Mouse (Mus musculus) lung, embryonic 14.5 days (tissue): Measurements from ENCODE around the gene Asmt. TPM values are rescaled to one million over a fixed set of nuclear protein-coding genes. Genes with fewer than 3 reads are reported as not detected.
A peak's percentile ranks its signal among the peaks of the same experiment; 100 is the strongest.

Experiments
- ATAC-seq: fragments of 200-750 bp; cut with Nextera tagmentation; 2 replicates; pipeline ENCODE4 v1.8.0; 2017; ENCODE audit warnings: mild to moderate bottlenecking, moderate TSS enrichment, moderate library complexity; ENCODE audit not compliant: insufficient read depth
- DNase-seq: peaks from one replicate; pipeline ENCODE4 v3.0.0-alpha.2; 2015
- H3K27ac ChIP-seq: fragments of 300-500 bp; sonication (generic); 2 replicates; pipeline ENCODE4 v1.5.1; 2014; ENCODE audit warnings: low read depth, mild to moderate bottlenecking, moderate library complexity
- H3K27me3 ChIP-seq: fragments of 300-500 bp; sonication (generic); 2 replicates; pipeline ENCODE4 v1.6.1; 2014; ENCODE audit warnings: low read length, control low read depth; ENCODE audit not compliant: insufficient read depth
- H3K36me3 ChIP-seq: fragments of 300-500 bp; sonication (generic); 2 replicates; pipeline ENCODE4 v1.6.1; 2014; ENCODE audit warnings: control low read depth; ENCODE audit not compliant: insufficient read depth
- H3K4me1 ChIP-seq: fragments of 300-500 bp; sonication (generic); 2 replicates; pipeline ENCODE4 v1.6.1; 2014; ENCODE audit warnings: antibody characterized with exemption, control low read depth; ENCODE audit not compliant: insufficient read depth
- H3K4me2 ChIP-seq: fragments of 300-500 bp; sonication (generic); 2 replicates; pipeline ENCODE4 v1.6.1; 2014; ENCODE audit warnings: mild to moderate bottlenecking
- H3K4me3 ChIP-seq: fragments of 300-500 bp; sonication (generic); 2 replicates; pipeline ENCODE4 v1.5.1; 2014; ENCODE audit warnings: low read depth, low read length
- H3K9ac ChIP-seq: fragments of 300-500 bp; sonication (generic); 2 replicates; pipeline ENCODE4 v1.6.1; 2014
- H3K9me3 ChIP-seq: fragments of 300-500 bp; sonication (generic); 2 replicates; pipeline ENCODE4 v1.6.1; 2016; ENCODE audit warnings: low read depth, low read length, control low read depth
- CTCF ChIP-seq: IDR thresholded peaks from 2 replicates; pipeline ENCODE4 v1.5.1; 2016; ENCODE audit warnings: antibody characterized with exemption, low read depth
- WGBS: fragments of 180-500 bp; shearing (Covaris S2); extraction: QIAGEN DNeasy Blood & Tissue Kit; methylation state at CpG from one replicate; pipeline ENCODE4 v1.1.7; 2014; 5-methylcytosine and 5-hydroxymethylcytosine counted together
- polyA plus RNA-seq: library from polyadenylated mRNA; unstranded; fragments of >200 nt; fragmentation: Nextera tagmentation; extraction: Ambion mirVana; gene quantifications from 2 replicates; pipeline ENCODE4 v1.2.1, GENCODE M21; 2014

Gene Asmt
- polyA plus RNA-seq: not detected in 2 replicates

DNA sequence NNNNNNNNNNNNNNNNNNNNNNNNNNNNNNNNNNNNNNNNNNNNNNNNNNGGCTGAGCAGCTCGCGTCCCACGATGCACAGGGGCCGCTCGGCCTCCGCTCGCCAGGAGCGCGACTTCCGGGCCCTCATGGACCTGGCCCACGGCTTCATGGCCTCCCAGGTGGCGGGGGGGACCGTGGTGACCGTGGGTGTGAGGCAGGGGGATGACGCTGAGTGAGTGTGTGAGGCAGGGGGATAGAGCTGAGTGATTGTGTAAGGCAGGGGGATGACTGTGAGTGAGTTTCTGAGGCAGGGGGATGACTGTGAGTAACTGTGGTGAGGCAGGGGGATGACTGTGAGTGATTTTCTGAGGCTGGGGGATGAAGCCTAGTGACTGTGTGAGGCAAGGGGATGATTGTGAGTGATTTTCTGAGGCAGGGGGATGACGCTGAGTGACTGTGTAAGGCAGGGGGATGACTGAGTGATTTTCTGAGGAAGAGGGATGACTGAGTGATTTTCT, at the start of gene Asmt:
Gene Asmt (plus strand): TSS at position 51 of the 499 bp plus-strand sequence.
- no peak within 1 kb of the TSS for H3K4me3 ChIP-seq
- ATAC-seq (peak; percentile 76), DNase-seq (peak; percentile 27)
- no peak for TF ChIP-seq CTCF
- H3K27me3 ChIP-seq: no peaks in the 10 kb centered on the region
- no peaks in the 10 kb centered on the region for H3K36me3 ChIP-seq
- WGBS: 95% methylated on average over 13 of the region's 16 CpGs
- no peaks in the 10 kb centered on the region for H3K4me1 ChIP-seq
- H3K4me2 ChIP-seq: no peak within 1 kb of the TSS
- no peak within 1 kb of the TSS for H3K27ac ChIP-seq
- H3K9me3 ChIP-seq: peaks cover 50% of the 10 kb centered on the region
- no peak within 1 kb of the TSS for H3K9ac ChIP-seq

DNA sequence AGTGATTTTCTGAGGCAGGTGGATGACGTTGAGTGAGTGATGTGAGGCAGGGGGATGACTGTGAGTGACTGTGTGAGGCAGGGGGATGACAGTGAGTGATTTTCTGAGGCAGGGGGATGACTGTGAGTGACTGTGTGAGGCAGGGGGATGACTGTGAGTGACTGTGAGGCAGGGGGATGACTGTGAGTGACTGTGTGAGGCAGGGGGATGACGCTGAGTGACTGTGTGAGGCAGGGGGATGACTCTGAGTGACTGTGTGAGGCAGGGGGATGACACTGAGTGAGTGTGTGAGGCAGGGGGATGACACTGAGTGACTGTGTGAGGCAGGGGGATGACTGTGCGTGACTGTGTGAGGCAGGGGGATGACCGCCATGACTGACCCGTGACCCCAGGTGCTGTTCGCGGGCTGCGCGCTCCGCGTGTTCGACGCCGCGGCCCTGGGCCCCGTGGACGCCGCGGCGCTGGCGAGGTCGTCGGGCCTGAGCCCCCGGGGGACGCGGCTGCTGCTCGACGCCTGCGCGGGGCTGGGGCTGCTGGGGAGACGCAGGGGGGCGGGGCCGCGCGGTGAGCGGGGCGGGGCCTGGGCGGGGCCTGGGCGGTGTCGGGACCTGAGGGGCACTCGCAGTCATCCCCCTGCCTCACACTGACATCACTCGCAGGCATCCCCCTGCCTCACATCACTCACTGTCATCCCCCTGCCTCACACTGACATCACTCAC, 948 bp downstream of the Asmt start:
- Histone ChIP-seq H3K9ac (no peak overlapping the region), H3K4me3 (no peak overlapping the region), H3K4me2 (no peak overlapping the region), H3K4me1 (no peaks in the 10 kb centered on the region), H3K27me3 (no peaks in the 10 kb centered on the region), H3K9me3 (peaks cover 53% of the 10 kb centered on the region), H3K36me3 (no peaks in the 10 kb centered on the region), H3K27ac (no peak overlapping the region)
- TF ChIP-seq CTCF: no peak
- 68% methylated on average over 24 of the region's 42 CpGs for WGBS
- DNase-seq (no peak), ATAC-seq (peak; percentile 83)

DNA sequence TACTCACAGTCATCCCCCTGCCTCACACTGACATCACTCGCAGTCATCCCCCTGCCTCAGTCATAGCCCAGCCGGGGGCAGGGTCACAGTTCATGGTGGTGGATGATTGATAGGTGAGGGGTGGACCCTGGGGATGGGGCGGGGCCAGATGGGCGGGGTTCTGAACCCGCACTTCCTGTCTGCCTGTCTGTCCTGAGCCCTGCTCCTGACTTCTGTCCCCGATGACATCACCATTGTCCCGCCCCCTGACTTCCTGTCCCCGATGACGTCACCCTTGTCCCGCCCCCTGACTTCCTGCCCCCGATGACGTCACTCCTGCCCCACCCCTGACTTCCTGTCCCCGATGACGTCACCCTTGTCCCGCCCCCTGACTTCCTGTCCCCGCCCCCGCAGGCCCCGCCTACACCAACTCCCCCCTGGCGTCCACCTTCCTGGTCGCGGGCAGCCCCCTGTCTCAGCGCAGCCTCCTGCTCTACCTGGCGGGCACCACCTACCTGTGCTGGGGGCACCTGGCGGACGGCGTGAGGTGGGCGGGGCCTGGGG, 1.9 kb downstream of the Asmt start:
- no peak for TF ChIP-seq CTCF
- Histone ChIP-seq H3K4me3 (no peak overlapping the region), H3K9ac (no peak overlapping the region), H3K36me3 (no peaks in the 10 kb centered on the region), H3K4me1 (no peaks in the 10 kb centered on the region), H3K9me3 (peaks cover 53% of the 10 kb centered on the region), H3K27ac (no peak overlapping the region), H3K4me2 (no peak overlapping the region), H3K27me3 (no peaks in the 10 kb centered on the region)
- ATAC-seq (peak; percentile 49; the same call in 1 of the 2 replicates), DNase-seq (no peak)
- 77% methylated on average over 26 of the region's 27 CpGs for WGBS

DNA sequence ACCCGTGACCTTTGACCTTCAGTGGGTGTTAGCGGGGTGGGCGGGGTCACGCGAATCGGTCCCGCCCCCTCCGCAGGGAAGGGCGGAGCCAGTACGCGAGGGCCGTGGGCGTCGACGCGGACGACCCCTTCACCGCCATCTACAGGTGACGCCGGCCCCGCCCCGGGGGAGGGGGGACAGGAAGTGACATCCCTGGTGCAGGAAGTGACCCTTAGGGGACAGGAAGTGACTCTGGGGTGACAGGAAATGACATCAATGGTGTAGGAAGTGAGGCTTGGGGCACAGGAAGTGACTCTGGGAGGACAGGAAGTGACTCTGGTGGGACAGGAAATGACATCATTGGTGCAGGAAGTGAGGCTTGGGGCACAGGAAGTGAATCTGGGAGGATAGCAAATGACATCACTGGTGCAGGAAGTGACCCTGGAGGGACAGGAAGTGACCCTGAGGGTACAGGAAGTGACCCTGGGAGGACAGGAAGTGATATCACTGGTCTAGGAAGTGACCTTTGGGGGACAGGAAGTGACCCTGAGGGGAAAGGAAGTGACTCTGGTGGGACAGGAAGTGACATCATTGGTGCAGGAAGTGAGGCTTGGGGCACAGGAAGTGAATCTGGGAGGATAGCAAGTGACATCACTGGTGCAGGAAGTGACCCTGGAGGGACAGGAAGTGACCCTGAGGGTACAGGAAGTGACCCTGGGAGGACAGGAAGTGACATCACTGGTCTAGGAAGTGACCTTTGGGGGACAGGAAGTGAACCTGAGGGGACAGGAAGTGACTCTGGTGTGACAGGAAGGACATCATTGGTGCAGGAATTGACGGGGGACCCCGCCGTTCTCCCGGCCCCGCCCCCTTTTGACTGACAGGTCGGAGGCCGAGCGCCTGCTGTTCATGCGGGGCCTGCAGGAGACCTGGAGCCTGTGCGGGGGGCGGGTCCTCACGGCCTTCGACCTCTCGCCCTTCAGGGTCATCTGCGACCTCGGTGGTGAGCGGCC, 2.7 kb downstream of the Asmt start:
- H3K27me3 ChIP-seq: no peaks in the 10 kb centered on the region
- H3K4me2 ChIP-seq: no peak overlapping the region
- no peak for DNase-seq
- H3K4me3 ChIP-seq: no peak overlapping the region
- no peak overlapping the region for H3K9ac ChIP-seq
- TF ChIP-seq CTCF: no peak
- no peak for ATAC-seq
- H3K36me3 ChIP-seq: no peaks in the 10 kb centered on the region
- no peak overlapping the region for H3K27ac ChIP-seq
- peaks cover 53% of the 10 kb centered on the region for H3K9me3 ChIP-seq
- 89% methylated on average over 38 of the region's 39 CpGs for WGBS
- H3K4me1 ChIP-seq: no peaks in the 10 kb centered on the region

DNA sequence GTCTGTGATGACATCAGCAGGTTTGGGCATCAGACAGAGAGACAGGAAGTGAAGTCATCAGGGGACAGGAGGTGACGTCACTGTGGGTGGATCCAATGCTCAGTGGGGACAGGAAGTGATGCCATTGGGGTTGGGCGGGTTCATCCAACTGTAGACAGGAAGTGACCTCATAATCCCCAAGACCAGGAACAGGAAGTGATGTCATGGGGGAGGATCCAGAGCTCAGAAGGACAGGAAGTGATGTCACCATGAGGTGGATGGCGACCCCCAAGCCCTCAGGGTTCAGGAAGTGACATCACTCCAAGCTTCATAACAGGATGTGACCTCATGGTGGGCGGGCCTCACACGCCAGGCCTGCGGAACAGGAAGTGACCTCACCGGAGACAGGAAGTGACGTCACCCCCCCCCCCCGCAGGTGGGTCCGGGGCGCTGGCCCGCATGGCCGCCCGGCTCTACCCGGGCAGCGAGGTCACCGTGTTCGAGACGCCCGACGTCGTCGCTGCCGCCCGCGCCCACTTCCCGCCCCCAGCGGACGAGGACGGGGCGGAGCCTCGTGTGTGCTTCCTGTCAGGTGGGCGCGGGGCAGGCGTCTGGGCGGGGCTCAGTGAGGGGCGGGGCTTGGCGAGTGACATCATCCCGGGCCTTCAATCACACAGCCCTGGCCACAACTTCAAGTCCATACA, 3.6 kb downstream of the Asmt start:
- no peak for TF ChIP-seq CTCF
- no peak overlapping the region for H3K4me2 ChIP-seq
- DNase-seq (peak; percentile 20), ATAC-seq (no peak)
- H3K36me3 ChIP-seq: no peaks in the 10 kb centered on the region
- no peaks in the 10 kb centered on the region for H3K4me1 ChIP-seq
- H3K4me3 ChIP-seq: no peak overlapping the region
- peaks cover 53% of the 10 kb centered on the region for H3K9me3 ChIP-seq
- H3K27ac ChIP-seq: no peak overlapping the region
- H3K27me3 ChIP-seq: no peaks in the 10 kb centered on the region
- no peak overlapping the region for H3K9ac ChIP-seq
- 94% methylated on average over 39 of the region's 39 CpGs for WGBS

DNA sequence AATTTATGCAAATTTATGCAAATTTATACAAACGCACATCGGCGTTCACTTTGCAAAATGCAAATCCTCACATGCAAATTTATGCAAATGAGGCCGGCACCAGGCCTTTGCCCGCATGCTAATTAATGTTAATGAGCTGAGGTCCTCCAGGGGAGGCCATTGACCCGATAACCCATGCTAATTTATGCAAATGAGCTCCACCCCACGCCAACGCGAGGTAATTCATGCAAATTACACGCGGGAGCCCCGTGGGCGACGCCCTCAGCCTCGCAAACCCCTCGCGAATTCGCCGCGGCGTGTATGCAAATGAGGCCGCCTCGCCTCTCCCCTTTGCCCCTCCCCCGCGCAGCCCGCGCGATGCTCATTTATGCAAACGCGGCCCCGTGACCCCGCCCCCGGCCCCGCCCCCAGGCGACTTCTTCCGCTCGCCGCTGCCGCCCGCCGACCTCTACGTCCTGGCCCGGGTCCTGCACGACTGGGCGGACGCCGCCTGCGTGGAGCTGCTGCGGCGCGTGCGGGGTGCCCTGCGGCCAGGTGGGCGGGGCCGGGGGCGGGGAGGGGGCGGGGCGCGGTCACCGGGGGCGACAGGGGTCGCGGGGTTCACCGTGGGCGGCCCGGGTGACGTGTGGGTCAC, 4.3 kb downstream of the Asmt start:
- H3K4me3 ChIP-seq: no peak overlapping the region
- no peaks in the 10 kb centered on the region for H3K27me3 ChIP-seq
- WGBS: 92% methylated on average over 66 of the region's 67 CpGs
- peaks cover 53% of the 10 kb centered on the region for H3K9me3 ChIP-seq
- no peak overlapping the region for H3K4me2 ChIP-seq
- ATAC-seq (no peak), DNase-seq (no peak)
- H3K4me1 ChIP-seq: no peaks in the 10 kb centered on the region
- no peak overlapping the region for H3K27ac ChIP-seq
- no peak overlapping the region for H3K9ac ChIP-seq
- no peaks in the 10 kb centered on the region for H3K36me3 ChIP-seq
- no peak for TF ChIP-seq CTCF
